Mouse (Mus musculus) erythroblast, embryonic 14.5 days (primary cell): ENCODE results near the gene Nup85.

ENCODE experiments used
- GATA1 ChIP-seq: IDR thresholded peaks from 2 replicates; pipeline ENCODE4 v1.6.1; 2012; ENCODE audit warnings: low read length, inconsistent platforms, mixed read lengths
- TAL1 ChIP-seq: IDR thresholded peaks from 3 replicates; pipeline ENCODE4 v1.6.1; 2012; ENCODE audit warnings: low read length, inconsistent platforms, mixed read lengths

- TF ChIP-seq GATA1: no peak
- TF ChIP-seq TAL1: no peak
These were observed 55.7 kb downstream of the Nup85 start for GRCm38 (mm10) chr11:115619949-115620348.
